Mouse (Mus musculus): Measurements from ENCODE around the gene Cbx5.

- TF ChIP-seq CTCF (IDR thresholded peaks at IDR 0.05; ENCODE audit: control insufficient read depth, insufficient read depth, low read length) (peak; percentile 77), POLR2A (IDR thresholded peaks at IDR 0.05; ENCODE audit: borderline replicate concordance, control insufficient read depth, low read depth, low read length) (no peak)
Measured at GRCm38 (mm10) chr15:103190531-103191462, 48.8 kb downstream of the Cbx5 start.

All from bone marrow, adult 2 months (tissue).